In the genomic region with DNA sequence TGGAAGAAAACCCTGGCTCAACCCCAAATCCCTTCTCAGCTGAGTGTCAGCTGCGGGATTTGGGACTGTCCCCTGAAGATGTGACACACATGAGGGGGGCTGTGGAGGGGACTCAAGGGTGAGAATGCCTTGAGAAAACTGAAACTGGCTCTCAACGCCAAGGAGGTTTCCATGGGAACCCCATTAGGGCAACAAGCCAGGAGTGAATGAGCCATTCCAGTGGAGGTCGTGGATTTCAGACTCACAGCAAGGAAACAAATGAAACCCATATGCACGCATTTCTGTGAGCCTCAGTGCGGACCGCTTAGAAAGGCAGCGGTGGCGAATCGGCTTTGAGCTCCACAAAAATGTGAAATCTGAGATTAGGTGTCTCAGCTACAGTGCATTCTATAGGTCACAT, we compare ENCODE assay signal across 8 mouse cellular contexts. TPM values are rescaled to one million over a fixed set of nuclear protein-coding genes. Genes with fewer than 3 reads are reported as not detected.
DNase-seq lines count a peak whose midpoint lies in the region; ATAC-seq and TF ChIP-seq lines count a peak whose summit lies in the region.
"Had no signal": no experiment of that assay in that cellular context is flagged by ENCODE, and none has a peak within 500 bp of the region (broad histone marks: within the 10 kb centered on the region; RNA-seq: fewer than 3 reads in every experiment).

No protein-coding gene starts in this region.

- no peak for TF ChIP-seq CTCF in thymus, adult 2 months (IDR thresholded peaks at IDR 0.05; ENCODE audit: borderline replicate concordance, control insufficient read depth, extremely low read depth, insufficient read depth, low read length, poor library complexity)

- H3K27ac ChIP-seq in lung, embryonic 16.5 days (ENCODE audit: low read length), result peak overlapping the region; percentile 66
- peak overlapping the region; percentile 76 for H3K27ac ChIP-seq in limb, embryonic 10.5 days
- no peak overlapping the region for H3K27ac ChIP-seq in thymus, adult 2 months (ENCODE audit: control insufficient read depth, insufficient read depth, low read length)

- H3K36me3 ChIP-seq in lung, embryonic 16.5 days (ENCODE audit: control insufficient read depth, insufficient read depth, low read length), result no peaks in the 10 kb centered on the region
- H3K36me3 ChIP-seq in limb, embryonic 10.5 days, result no peaks in the 10 kb centered on the region
- H3K36me3 ChIP-seq in thymus, adult 2 months (ENCODE audit: control insufficient read depth, insufficient read depth, low read length), result no peaks in the 10 kb centered on the region

- H3K4me2 ChIP-seq in lung, embryonic 16.5 days (ENCODE audit: low read depth, low read length), result no peak overlapping the region

- H3K9ac ChIP-seq in lung, embryonic 16.5 days (ENCODE audit: low read length), result no peak overlapping the region

- no peak for TF ChIP-seq POLR2A in thymus, adult 2 months (IDR thresholded peaks at IDR 0.05; ENCODE audit: control insufficient read depth, extremely low read depth, insufficient read depth, low read length, poor library complexity)

- peaks cover 15% of the 10 kb centered on the region for H3K4me1 ChIP-seq in lung, embryonic 16.5 days (replicated peaks; ENCODE audit: control insufficient read depth, insufficient read depth, low read length)
- H3K4me1 ChIP-seq in limb, embryonic 10.5 days, result peaks cover 42% of the 10 kb centered on the region
- H3K4me1 ChIP-seq in thymus, adult 2 months (replicated peaks; ENCODE audit: control insufficient read depth, insufficient read depth, low read length), result peaks cover 36% of the 10 kb centered on the region

- H3K9me3 ChIP-seq in lung, embryonic 16.5 days (ENCODE audit: control insufficient read depth, low read length), result no peaks in the 10 kb centered on the region
- no peaks in the 10 kb centered on the region for H3K9me3 ChIP-seq in limb, embryonic 10.5 days (replicated peaks)

- peak; percentile 74 for ATAC-seq in lung, embryonic 16.5 days (ENCODE audit: low read depth)
- ATAC-seq in frontal cortex, adult (ENCODE audit: low TSS enrichment), result 0 out of 2 replicates have a peak, but pooled peaks have one; percentile 4

- DNase-seq in lung, adult 18-20 months, result no peak
- peak; percentile 24 for DNase-seq in brain, embryonic 18.5 days (ENCODE audit: low read depth, low spot score)
- DNase-seq in limb, embryonic 10.5 days (ENCODE audit: low spot score), result peak; percentile 71
- DNase-seq in ovary, postnatal 36 days (ENCODE audit: low spot score), result peak; percentile 61
- no peak for DNase-seq in thymus, adult 2 months

- H3K27me3 ChIP-seq in lung, embryonic 16.5 days (ENCODE audit: control insufficient read depth, insufficient read depth, low read depth, low read length), result no peaks in the 10 kb centered on the region
- no peaks in the 10 kb centered on the region for H3K27me3 ChIP-seq in limb, embryonic 10.5 days (ENCODE audit: low read depth, poor library complexity, severe bottlenecking)
- H3K27me3 ChIP-seq in thymus, adult 2 months (ENCODE audit: control insufficient read depth, insufficient read depth, low read length), result no peaks in the 10 kb centered on the region

- no peak overlapping the region for H3K4me3 ChIP-seq in lung, embryonic 16.5 days (ENCODE audit: low read length)
- peak overlapping the region; percentile 10; the same call in 1 of the 2 replicates for H3K4me3 ChIP-seq in limb, embryonic 10.5 days
- no peak overlapping the region for H3K4me3 ChIP-seq in thymus, adult 2 months (ENCODE audit: control insufficient read depth, insufficient read depth, low read length)

- 24% methylated on average over 9 of the region's 9 CpGs for WGBS in lung, embryonic 16.5 days
- WGBS in limb, embryonic 10.5 days, result 31% methylated on average over 9 of the region's 9 CpGs
- 89% methylated on average over 9 of the region's 9 CpGs for WGBS in thymus, adult 2 months

RNA-seq across cellular contexts. Expression of a gene that starts 18.1 kb away (rescaled TPM):
- not detected in 2 replicates for polyA plus RNA-seq in lung, embryonic 16.5 days (2015; fragmentation: Nextera tagmentation; extraction: Ambion mirVana)
- polyA plus RNA-seq in limb, embryonic 10.5 days (2016; fragmentation: Nextera tagmentation; extraction: Ambion mirVana), result not detected in 2 replicates
- not detected in 2 replicates for polyA plus RNA-seq in thymus, adult 2 months (2012; rRNA removed)
- polyA plus RNA-seq: small intestine, adult 2 months had no signal

RNA-seq across cellular contexts. Expression of a gene that starts 56.3 kb away (rescaled TPM):
- 9.8 and 10.3 TPM in 2 replicates for polyA plus RNA-seq in lung, embryonic 16.5 days (2015; fragmentation: Nextera tagmentation; extraction: Ambion mirVana)
- polyA plus RNA-seq in limb, embryonic 10.5 days (2016; fragmentation: Nextera tagmentation; extraction: Ambion mirVana), result 16.8 and 21.8 TPM in 2 replicates
- polyA plus RNA-seq in thymus, adult 2 months (2012; rRNA removed), result 16.4 and 16.9 TPM in 2 replicates

RNA-seq across cellular contexts. Expression of a gene that starts 57.4 kb away (rescaled TPM):
- polyA plus RNA-seq in lung, embryonic 16.5 days (2015; fragmentation: Nextera tagmentation; extraction: Ambion mirVana), result 92.9 and 94.0 TPM in 2 replicates
- polyA plus RNA-seq in limb, embryonic 10.5 days (2016; fragmentation: Nextera tagmentation; extraction: Ambion mirVana), result 106 and 122 TPM in 2 replicates
- 35.1 and 36.8 TPM in 2 replicates for polyA plus RNA-seq in thymus, adult 2 months (2012; rRNA removed)

Comparison
In these comparisons a context has a peak if more than half of its experiments do, and no peak if none do; other contexts are left out.
1. DNase-seq: peak in brain, embryonic 18.5 days (single experiment), limb, embryonic 10.5 days (single experiment) and ovary, postnatal 36 days (single experiment); none in lung, adult 18-20 months (0 of 2) and thymus, adult 2 months (single experiment).